Mouse (Mus musculus): Measurements from ENCODE around the gene Olfr589.

GRCm38 (mm10) chr7:103178240-103178639 is 22.1 kb upstream of the Olfr589 start, which contains the start of gene Olfr591:
- no peak for TF ChIP-seq CTCF (conservative IDR thresholded peaks at IDR 0.05; ENCODE audit: insufficient read depth, insufficient read length, low read depth, low read length)
- no peak for TF ChIP-seq POLR2A (IDR thresholded peaks at IDR 0.05; ENCODE audit: low read depth, low read length)

Data from kidney, adult 2 months (tissue).